Mouse (Mus musculus) CD4-positive helper T cell, adult 2 months (primary cell): ENCODE measurements around the gene Ppp1r16b.

ENCODE experiments used
- DNase-seq: peaks from one replicate; pipeline ENCODE4 v3.0.0-alpha.2; 2012; ENCODE audit warnings: low read depth, missing footprints, low spot score

Ppp1r16b gene

GRCm38 (mm10) chr2:158665098-158665497 is at the start of gene Ppp1r16b:
Ppp1r16b (plus strand) TSS chr2:158665398.
- no peak for DNase-seq

- DNase-seq = no peak
These were observed 49.5 kb upstream of the Ppp1r16b start for GRCm38 (mm10) chr2:158615702-158616101.

GRCm38 (mm10) chr2:158616296-158616695 is 48.9 kb upstream of the Ppp1r16b start:
- no peak for DNase-seq

- DNase-seq = no peak
These were observed 48.4 kb upstream of the Ppp1r16b start for GRCm38 (mm10) chr2:158616790-158617189.

- DNase-seq = peak; percentile 96
These were observed 40.4 kb upstream of the Ppp1r16b start, which contains the start of gene Actr5 for GRCm38 (mm10) chr2:158624718-158625222. Actr5 (plus strand) TSS chr2:158624888.

GRCm38 (mm10) chr2:158625231-158625630 is 40.0 kb upstream of the Ppp1r16b start:
- DNase-seq = no peak

GRCm38 (mm10) chr2:158625697-158626096 is 39.5 kb upstream of the Ppp1r16b start:
- DNase-seq = no peak

- no peak for DNase-seq
These were observed 36.3 kb upstream of the Ppp1r16b start for GRCm38 (mm10) chr2:158628858-158629257.

GRCm38 (mm10) chr2:158629414-158629813 is 35.8 kb upstream of the Ppp1r16b start:
- no peak for DNase-seq

GRCm38 (mm10) chr2:158631873-158632272 is 33.3 kb upstream of the Ppp1r16b start:
- DNase-seq = no peak

GRCm38 (mm10) chr2:158641869-158642268 is 23.3 kb upstream of the Ppp1r16b start:
- peak; percentile 54 for DNase-seq

GRCm38 (mm10) chr2:158642587-158642986 is 22.6 kb upstream of the Ppp1r16b start:
- no peak for DNase-seq

GRCm38 (mm10) chr2:158643791-158644190 is 21.4 kb upstream of the Ppp1r16b start:
- no peak for DNase-seq

GRCm38 (mm10) chr2:158651159-158651908 is 13.9 kb upstream of the Ppp1r16b start:
- DNase-seq = no peak

GRCm38 (mm10) chr2:158652985-158653384 is 12.2 kb upstream of the Ppp1r16b start:
- DNase-seq = peak; percentile 80

GRCm38 (mm10) chr2:158654717-158655116 is 10.5 kb upstream of the Ppp1r16b start:
- no peak for DNase-seq

- DNase-seq = no peak
These were observed 9.4 kb upstream of the Ppp1r16b start for GRCm38 (mm10) chr2:158655806-158656205.

GRCm38 (mm10) chr2:158658822-158659221 is 6.4 kb upstream of the Ppp1r16b start:
- DNase-seq = no peak

GRCm38 (mm10) chr2:158659346-158659745 is 5.9 kb upstream of the Ppp1r16b start:
- no peak for DNase-seq

GRCm38 (mm10) chr2:158666071-158666800 is 1.0 kb downstream of the Ppp1r16b start:
- DNase-seq = peak; percentile 91

- DNase-seq = peak; percentile 85
These were observed 1.9 kb downstream of the Ppp1r16b start for GRCm38 (mm10) chr2:158667022-158667670.
